Mouse (Mus musculus) lung, postnatal 10 days (tissue): ENCODE data around the gene Alox12b.

Experiments
- DNase-seq: peaks from one replicate; pipeline ENCODE4 v3.0.0; 2021

The Alox12b gene

DNA sequence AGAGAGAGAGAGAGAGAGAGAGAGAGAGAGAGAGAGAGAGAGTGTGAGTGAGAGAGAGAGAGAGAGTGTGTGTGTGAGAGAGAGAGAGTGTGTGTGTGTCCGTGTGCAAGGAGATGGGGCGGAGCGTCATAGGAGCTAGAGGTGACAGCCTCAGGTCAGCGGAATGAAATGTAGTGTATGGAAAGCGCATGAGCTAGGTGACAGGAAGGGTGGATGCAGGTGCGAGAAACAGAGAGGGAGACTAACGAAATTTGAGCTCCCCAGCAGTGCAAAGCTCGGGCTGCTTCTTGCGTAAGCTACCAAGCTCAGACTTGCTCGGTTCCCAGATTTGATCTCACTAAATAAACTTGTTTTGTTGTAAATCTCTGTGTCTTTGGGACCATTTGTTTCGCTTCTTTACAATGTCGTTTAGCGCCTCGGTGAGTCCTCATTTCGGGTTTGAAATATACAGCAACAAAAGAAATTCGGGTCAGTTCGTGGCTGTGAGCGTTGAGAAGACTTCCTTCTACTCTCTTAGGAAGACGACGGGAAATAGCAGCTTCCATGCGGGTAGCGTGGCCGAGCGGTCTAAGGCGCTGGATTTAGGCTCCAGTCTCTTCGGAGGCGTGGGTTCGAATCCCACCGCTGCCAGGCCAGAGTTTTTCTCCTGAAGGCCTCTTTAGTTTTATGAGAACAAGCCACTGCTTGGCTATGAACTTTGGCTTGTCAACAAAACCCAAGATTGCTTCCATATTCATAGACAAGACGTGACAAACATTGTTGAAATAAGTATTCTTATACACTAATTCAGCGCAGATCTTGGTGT lies 32.9 kb upstream of the Alox12b start:
- DNase-seq, result peak; percentile 91

DNA sequence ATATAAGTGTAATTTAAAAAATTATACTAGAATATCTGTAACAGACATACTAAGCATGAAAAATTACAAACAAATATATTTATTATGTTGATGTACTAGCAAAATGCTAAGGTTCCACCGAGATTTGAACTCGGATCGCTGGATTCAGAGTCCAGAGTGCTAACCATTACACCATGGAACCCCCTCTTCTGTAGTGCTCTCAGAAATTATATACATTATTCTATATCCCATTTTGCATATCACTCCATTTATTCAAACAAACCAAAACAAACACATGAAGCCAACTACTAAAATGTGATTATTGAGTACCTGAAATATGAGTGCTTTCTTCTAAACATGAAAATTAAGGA lies 32.3 kb upstream of the Alox12b start:
- peak; percentile 80 for DNase-seq

DNA sequence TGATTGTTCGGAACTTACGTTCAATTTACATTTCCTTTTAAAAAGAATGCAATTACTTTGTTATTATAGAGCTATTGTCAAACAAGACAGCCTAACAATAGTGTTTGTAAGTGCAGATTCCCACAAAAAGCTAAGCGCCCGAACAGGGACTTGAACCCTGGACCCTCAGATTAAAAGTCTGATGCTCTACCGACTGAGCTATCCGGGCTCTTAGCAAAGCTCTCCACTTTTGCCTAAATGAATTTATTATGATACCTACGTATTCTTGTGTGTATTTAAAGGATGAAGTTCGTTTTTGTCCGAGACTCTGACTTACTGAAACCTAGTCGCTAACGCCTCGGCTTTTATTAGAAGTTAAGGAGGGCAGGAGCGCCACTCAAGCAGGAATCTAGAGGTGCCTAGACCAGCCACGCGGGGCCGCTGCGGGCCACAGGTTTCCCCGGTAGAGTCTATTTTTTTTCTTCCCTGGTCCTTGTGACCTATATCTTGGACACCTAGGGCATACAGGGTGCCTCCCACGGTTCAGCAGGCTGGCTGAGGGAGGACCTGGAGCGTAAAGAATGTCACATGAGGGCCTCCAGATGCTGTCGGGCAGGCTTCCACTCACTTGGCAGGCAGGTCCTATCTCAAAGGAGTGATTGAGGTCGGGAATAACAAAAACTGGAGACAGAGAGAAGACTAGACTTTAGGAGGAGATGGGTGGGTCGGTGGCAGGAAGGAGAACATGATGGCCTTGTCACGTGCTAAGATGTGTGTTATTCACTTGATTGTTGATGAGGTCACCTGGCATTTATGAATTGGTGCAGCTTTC lies 31.5 kb upstream of the Alox12b start:
- DNase-seq, result peak; percentile 87

DNA sequence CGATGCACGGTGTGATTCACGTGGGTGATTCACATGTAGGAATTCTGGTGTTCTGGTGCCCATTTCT lies 31.1 kb upstream of the Alox12b start, which contains the start of gene Aloxe3:
Gene Aloxe3 (plus strand): TSS at position 45 of the 67 bp plus-strand sequence.
- no peak for DNase-seq

DNA sequence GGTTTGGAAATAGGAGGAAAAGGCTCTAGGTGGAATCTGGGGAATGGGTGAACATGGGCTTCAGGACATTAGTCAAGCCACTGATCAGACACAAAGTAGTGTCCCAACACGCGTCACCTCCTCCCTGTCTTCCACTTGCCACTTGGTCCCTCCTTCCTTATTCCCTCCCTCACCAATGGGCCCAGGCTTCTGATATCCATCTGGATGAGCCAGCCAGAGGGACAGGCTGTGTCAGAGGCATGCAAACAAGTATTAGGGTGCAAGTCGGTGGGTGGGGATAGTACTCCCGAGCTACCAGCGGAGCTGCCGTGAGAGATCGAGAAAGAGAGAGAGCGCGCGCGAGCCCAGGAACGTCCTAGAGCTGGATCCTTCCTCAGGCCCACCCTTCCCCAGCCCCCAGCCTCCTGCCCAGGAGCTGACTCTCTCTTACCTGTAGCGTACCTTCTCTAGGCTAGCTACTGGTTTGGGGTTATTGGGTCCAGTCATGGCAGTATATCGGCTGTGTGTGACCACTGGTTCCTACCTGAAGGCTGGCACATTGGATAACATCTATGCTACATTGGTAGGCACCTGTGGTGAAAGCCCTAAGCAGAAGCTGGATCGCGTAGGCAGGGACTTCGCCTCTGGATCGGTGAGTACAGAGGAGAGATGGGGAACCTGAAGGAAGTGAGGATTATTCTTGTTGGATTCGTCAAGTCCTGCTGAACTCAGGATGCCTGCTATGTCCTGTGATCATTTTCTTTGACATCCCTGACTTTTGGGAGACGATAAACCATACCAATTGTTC lies 30.7 kb upstream of the Alox12b start:
- DNase-seq, result peak; percentile 25

DNA sequence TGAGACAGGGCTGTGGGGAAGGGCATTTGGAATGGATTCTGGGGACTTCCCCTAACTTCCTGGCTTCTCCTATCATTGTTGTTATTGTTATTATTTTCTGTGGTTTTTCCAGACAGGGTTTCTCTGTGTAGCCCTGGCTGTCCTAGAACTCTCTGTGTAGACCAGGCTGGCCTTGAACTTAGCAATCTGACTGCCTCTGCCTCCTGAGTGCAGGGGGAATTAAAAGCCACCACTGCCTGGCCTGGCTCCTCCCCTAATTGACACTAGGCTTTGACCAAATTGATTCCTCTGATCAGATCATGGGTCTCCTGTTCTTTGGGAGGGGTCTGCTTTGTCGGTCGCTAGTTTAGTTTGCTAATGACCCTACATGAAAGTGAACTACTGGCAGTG lies 30.1 kb upstream of the Alox12b start:
- DNase-seq, result no peak

DNA sequence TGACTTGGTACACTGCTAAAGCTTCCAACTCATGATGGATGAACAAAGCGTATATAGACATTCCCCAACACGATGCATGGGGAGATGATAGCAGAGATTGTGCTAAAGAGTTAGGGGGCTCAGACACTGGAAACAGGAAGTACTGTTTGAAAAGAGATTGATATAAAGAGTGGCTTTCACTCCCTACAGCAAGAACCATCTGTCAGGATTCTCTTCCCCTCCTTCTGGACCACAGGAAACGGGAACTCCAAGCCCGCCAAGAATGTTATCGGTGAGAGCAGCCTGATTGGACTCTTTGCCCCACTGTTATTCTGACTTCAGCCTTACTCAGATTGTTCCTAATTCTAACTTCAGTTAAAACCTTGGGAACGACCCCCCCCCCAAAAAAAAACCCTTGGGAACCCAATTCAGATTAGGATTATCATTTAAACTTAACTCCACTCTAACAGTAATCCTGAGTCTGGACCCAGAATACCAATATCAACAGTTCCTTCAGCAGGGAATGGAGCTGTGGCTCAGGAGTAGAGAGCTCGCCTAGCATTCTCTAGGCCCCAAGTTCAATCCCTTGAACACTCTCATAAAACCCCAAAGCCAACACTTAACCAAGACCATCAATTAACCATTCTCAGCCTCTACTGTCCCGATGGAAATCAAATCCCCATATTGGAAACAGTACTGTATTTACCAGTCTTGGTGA lies 28.2 kb upstream of the Alox12b start:
- DNase-seq, result no peak

DNA sequence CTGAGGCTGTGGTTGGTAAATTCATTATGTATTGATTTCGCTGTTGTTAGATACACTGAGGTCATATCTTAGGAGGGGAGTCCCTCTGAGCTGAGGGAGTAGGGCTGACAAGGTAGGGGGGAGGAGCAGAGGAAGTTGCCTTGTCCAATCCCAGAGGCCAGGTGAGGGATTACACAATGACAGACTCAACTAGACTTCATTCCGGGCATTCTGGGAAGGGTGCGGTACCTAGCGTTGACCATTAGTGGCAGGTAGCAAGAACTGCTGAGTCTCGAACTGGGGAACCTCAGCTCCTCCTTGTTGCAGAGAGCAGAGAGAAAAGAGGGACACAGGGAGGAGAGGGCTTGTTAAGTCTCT lies 23.2 kb upstream of the Alox12b start:
- DNase-seq, result no peak

DNA sequence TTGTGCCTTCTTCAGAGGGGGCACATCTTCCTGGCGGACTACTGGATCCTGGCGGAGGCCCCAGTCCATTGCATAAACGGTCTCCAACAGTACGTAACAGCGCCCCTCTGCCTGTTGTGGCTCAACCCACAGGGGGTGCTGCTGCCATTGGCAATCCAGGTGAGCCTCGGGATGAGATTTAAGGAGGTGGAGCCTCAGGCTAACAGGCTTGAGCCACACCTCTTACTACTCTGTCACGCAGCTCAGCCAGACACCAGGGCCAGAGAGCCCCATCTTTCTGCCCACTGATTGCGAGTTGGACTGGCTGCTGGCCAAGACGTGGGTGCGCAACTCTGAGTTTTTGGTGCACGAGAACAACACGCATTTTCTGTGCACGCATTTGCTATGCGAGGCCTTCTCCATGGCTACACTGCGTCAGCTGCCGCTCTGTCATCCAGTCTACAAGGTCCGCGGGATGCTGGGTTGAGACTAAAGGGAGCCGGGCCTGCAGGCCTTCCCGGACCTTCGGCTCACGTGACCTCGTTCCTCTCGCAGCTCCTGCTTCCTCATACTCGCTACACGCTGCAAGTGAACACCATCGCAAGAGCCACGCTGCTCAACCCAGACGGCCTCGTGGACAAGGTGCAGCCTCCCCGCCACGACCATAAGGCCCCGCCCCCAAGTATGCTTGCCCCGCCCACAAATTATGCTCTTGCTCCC lies 22.7 kb upstream of the Alox12b start:
- peak; percentile 79 for DNase-seq

DNA sequence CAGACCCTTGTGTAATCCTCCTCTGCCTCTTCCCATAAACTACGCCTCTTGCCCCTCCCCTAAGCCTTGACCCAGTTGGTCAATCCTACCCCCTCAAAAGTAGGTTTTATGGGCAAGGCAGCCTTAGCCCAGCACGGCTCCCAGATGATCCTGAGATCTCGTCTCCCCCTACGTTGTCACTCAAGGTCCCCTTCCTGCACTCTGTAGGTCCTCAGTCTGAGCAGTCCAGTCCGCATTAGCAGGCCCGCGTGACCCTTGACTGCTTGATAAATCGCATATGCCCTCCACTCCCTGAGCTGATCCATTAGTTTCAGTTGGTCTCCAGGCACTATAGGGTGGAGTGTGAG lies 22.2 kb upstream of the Alox12b start:
- DNase-seq, result no peak

DNA sequence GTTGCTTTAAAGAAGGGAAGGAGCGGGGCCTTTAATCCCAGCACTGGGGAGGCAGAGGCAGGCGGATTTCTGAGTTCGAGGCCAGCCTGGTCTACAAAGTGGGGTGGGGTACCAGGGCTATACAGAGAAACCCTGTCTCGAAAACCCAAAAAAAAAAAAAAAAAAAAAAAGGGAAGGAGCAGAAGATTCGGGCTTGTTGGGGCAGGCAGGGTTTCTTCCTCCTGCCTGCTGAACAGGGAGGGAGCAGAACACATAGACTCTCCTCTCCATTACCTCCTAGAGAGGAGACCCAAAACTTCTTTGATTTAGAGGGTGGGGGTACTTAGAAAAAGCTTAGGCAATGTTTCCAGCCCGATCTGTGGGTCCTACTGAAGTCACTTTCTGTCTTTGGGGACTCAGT lies 21.4 kb upstream of the Alox12b start:
- DNase-seq, result no peak

DNA sequence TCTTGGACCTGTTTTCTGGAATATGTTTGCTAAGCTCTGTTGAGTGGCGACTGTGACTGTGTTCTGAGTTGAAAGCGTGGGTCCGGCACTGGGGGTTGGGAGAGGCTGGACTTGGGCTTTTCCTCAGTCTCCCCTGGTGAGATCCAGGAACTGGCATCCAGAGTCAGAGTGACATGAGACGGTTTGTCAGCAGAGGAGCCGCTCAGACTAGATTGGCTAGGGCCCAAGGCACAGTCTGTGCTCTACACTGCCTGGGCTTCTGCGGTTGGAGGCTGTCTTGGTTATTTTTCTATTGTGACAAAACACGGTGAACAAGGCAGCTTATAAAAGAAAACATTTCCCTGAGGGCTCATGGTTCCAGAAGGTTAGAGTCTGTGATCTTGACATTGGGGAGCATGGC lies 9.2 kb upstream of the Alox12b start:
- no peak for DNase-seq

DNA sequence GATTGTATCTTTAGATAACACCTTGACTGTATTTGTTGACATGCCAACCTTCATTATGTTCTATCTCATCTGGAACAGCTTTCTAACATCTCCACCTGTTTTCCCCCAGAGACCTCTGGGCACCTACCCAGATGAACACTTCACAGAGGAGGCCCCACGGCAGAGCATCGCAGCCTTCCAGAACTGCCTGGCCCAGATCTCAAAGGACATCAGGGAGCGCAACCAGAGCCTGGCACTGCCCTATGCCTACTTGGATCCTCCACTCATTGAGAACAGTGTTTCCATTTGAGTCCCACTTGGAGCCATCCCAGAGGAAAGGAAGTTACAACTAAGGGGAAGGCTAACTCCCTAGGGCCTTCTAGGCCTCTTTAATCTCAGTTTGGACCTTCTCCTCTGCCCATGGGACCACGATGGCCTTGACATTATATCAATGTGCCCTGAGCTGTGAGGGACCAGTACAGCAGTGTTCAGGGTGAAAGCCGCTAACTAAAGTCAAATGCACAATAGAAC lies 8.3 kb upstream of the Alox12b start:
- no peak for DNase-seq

DNA sequence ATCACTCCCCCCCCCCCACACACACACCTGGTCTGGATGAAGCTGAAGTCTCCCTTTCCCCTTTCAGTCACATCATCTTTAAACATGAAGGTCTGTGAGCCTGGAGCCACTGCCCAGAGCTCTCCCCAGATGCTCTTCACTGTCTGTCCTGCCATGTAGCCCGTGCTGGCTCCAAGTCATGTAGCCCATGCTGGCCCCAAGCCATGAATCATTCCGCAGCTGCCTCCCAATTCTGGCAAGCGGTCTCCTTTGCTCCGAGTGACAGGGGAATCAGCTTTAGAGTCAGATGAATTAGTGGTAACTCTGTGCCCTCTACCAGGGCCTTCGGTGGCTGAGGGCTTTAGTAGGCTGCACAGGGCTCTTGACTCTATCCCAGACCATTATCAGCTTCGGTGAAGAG lies 7.1 kb upstream of the Alox12b start:
- no peak for DNase-seq

DNA sequence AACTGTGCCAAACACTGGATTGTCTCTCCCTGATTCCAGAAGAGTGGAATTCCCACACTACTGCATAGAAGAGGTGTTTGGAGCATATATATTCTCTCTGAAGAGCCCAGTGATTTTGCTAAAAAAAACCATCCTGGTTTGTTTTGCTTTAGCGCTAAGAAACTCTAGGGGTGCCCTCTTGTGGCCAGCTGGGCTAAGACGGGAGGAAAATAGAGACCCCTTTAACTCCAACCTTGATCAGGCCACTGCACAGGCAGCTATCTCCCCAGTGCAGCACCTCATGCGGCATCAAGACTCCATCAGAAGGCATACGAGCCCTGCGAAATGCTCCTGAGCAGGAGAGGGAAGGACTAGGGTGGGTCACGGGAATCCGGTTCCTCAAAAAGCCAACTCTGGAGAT lies 6.3 kb upstream of the Alox12b start:
- DNase-seq, result peak; percentile 88

DNA sequence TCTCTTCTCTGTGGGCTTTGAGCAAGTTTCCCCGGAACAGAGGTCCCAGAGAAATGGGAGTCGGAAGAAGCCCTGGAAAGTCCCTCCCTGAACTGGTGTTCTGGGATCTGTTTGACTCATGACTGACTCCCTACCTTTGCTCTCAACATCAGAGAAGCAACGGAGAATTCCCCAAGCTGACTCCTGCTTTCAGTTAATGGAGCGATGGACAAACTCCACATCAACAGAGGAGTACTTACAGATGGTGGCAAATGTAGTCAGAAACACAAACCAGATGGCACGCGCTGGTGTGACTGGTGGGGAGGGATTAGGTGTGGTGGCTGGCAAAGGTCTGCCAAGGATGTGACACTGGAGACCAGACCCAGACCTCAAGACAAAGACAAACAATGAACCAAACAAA lies 5.8 kb upstream of the Alox12b start:
- DNase-seq, result no peak

DNA sequence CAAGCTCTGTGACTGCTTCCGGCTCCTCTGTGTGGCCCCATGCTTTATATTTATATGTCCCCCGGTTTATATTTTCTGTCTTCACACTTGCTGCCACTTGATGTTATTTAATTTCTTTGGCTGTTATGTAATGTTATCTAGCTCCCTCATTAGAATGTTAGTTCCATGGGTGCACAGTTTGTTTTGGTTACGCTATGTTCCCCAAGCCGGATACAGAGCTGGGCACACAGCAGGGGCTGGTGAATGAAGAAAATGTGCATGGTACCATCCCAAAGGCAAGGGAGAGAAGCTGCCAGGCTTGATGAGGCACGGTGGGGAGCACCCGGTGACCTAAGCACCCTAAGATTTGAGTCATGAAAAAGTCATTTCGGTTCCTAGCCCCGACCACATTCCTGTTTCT lies 3.0 kb upstream of the Alox12b start:
- DNase-seq, result no peak

DNA sequence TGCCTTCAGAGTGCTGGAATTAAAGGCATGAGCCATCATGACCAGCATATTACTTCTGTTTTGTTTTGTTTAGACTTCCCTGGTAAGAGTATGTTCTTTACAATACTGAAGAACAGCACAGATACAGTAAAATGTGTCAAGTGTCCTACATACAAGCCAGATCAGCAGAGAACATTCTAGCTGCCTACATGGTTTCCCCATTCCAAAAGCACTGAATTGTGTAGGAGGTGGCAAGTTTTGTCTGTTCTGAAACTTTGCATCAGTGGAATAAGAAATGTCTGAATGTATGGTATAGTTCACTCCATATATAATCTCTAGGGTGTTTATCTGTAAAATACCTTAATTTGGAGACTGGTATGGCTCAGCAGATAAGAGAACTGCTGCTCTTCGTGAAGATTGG lies 1.4 kb upstream of the Alox12b start:
- DNase-seq, result no peak

DNA sequence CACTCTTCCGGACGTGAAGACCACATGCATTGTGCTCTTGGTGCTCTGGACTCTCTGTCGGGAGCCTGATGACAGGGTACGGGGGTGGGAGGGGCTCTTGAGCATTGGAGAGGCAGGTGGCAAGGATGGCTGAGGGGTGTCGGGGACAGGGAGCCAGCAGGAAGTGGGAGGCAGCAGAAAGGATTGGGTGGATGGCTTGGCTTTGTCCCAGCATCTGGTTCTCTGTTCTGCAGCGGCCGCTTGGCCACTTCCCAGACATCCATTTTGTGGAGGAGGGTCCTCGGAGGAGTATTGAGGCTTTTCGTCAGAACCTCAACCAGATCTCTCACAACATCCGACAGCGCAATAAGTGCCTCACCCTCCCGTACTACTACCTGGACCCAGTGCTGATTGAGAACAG lies 12.5 kb downstream of the Alox12b start:
- DNase-seq, result no peak

DNA sequence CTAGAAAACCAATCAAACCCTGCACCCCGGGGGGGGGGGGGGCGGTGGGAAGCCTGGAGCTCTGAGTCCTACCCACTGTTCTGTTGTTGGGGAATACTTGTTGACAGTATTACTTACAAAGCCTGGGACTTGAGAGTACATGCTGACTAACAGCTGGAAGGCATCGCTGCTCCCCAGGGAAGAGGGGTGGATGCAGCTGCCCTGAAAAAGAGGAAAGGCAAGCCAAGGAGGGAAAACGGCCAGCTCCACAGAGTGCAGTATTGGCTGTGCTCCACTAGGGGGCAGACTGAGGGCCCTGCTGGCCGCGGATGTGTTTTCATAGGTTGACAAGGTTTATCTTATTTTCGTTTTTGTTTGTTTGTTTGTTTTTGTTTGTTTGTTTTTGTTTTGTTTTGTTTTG lies 14.8 kb downstream of the Alox12b start:
- peak; percentile 83 for DNase-seq

DNA sequence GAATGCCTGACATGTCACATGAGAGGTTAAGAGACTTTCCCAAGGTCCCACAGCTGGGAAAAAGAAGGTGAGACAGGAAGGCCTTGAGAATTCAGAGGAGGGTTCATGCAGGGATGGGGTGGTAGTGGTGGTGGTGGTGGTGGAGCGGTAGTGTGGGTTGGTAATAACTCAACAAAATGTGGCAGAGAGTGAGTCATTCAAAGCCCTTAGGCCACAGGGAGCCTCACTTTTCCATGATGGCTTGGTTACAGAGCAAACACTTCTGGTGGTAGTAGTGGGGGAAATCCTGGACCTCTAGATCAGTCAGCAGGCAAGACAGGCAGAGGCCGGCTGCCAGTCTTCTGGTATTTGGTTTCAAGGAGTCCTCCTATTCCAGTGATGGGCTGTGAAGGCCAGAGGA lies 15.8 kb downstream of the Alox12b start:
- DNase-seq, result no peak

DNA sequence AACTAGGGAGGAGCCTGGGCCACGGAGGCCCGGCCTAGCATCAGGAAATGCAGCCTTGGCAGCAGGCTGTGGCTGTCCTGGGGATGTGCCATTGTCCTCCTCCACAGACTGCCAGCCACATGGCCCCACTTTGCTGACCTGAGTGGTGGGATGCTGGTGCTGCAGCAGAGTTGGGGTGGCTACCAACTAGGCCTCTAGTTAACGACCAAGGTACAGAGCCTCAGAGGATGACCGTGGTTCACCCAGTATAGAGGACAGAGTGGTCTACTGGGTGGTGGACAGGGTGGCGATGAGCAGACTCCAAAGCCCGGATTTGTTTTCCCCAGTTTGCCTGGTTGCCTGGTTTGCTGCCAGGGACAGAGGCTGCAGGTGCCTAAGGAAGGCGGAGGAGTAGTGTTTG lies 17.9 kb downstream of the Alox12b start:
- no peak for DNase-seq

DNA sequence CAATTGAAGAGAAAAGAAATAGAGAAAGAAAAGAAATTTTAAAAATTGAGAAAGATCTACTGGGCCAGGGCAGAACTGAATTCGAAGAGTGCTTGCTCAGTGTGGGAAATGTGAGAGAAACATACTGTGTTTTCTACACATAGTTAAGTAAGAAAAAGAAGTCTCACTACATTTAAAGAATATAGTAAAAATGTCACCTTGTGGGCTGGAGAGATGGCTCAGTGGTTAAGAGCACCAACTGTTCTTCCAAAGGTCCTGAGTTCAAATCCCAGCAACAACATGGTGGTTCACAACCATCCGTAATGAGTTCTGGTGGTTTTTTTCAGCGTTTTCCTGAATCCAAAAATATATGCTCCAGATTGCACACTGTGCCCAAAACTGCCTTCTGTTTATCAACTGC lies 21.7 kb downstream of the Alox12b start:
- no peak for DNase-seq
